Mouse (Mus musculus) megakaryocyte, embryonic 14.5 days (primary cell): ENCODE results near the gene Slc39a3.

Source experiments
- FLI1 ChIP-seq: IDR thresholded peaks from 2 replicates; pipeline ENCODE4 v1.6.1; 2012; ENCODE audit warnings: low read length, inconsistent platforms, mixed read lengths
- GATA1 ChIP-seq: IDR thresholded peaks from 3 replicates; pipeline ENCODE4 v1.6.1; 2012; ENCODE audit warnings: mixed read lengths, low read length, inconsistent platforms, borderline replicate concordance

- TF ChIP-seq GATA1, result no peak
- TF ChIP-seq FLI1, result no peak
These were observed 12.1 kb downstream of the Slc39a3 start for GRCm38 (mm10) chr10:81025047-81025621.
